Mouse (Mus musculus) liver, postnatal 0 days (tissue): ENCODE measurements around the gene Mfsd4b2.

Experiments
- CTCF ChIP-seq: sonication (generic); IDR thresholded peaks from 2 replicates; pipeline ENCODE4 v1.5.1; 2016; ENCODE audit warnings: antibody characterized with exemption, low read depth
- EP300 ChIP-seq: IDR thresholded peaks from 2 replicates; pipeline ENCODE4 v1.6.1; 2016; ENCODE audit warnings: antibody characterized with exemption, low read depth, mild to moderate bottlenecking

DNA sequence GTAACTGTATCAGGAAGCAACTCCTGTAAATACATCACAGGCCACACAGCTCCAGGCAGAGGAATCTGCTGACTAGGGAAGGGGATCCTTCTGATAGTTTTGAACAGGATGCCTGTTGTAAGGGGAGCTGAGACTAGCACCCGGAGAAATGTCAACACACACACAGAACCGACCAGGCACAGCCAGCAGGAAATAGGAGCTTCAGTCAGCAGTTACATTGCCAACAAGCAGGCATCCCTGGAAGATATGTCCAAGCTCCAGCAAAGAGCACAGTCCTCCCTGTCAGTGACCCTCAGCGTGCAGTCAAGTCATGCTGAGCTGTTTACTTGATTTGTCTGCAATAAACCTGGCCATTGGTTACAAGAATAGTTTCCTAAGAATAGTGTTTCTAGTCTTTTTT lies 38.1 kb downstream of the Mfsd4b2 start:
- TF ChIP-seq EP300 (no peak), CTCF (no peak)
